Mouse (Mus musculus): ENCODE measurements around the gene Letmd1. TPM values are rescaled to one million over a fixed set of nuclear protein-coding genes. Genes with fewer than 3 reads are reported as not detected.

The Letmd1 gene
- total RNA-seq, 1 experiment from 2014 or later: 23.2 TPM

Other genes starting within 250 kb of the Letmd1 start
- gene Atf1, start 241.2 kb upstream of the Letmd1 start, total RNA-seq (2017): 71.5 and 86.5 TPM in 2 replicates
- gene Tmprss12, start 188.2 kb upstream of the Letmd1 start, total RNA-seq (2017): not detected in 2 replicates
- gene Mettl7a1, start 164.9 kb upstream of the Letmd1 start, total RNA-seq (2017): 145 and 162 TPM in 2 replicates
- not detected in 2 replicates for gene Mettl7a3, start 134.1 kb upstream of the Letmd1 start, total RNA-seq (2017)
- not detected in 2 replicates for gene Methig1, start 115.9 kb upstream of the Letmd1 start, total RNA-seq (2017)
- not detected in 2 replicates for gene Mettl7a2, start 115.8 kb upstream of the Letmd1 start, total RNA-seq (2017)
- not detected in 2 replicates for gene Higd1c, start 104.5 kb upstream of the Letmd1 start, total RNA-seq (2017)
- not detected in 2 replicates for gene Gm5475, start 46.9 kb upstream of the Letmd1 start, total RNA-seq (2017)
- gene Slc11a2, start 44.0 kb upstream of the Letmd1 start, total RNA-seq (2017): 11.6 and 16.0 TPM in 2 replicates
- 3.8 and 5.0 TPM in 2 replicates for gene Csrnp2, start 26.5 kb downstream of the Letmd1 start, total RNA-seq (2017)
- 10.9 and 12.4 TPM in 2 replicates for gene Tfcp2, start 83.0 kb downstream of the Letmd1 start, total RNA-seq (2017)
- 1.6 and 3.4 TPM in 2 replicates for gene Pou6f1, start 131.0 kb downstream of the Letmd1 start, total RNA-seq (2017)
- gene Dazap2, start 146.3 kb downstream of the Letmd1 start, total RNA-seq (2017): 164 and 199 TPM in 2 replicates
- 1.6 and 4.0 TPM in 2 replicates for gene Smagp, start 167.9 kb downstream of the Letmd1 start, total RNA-seq (2017)
- 213 and 221 TPM in 2 replicates for gene Bin2, start 200.5 kb downstream of the Letmd1 start, total RNA-seq (2017)
- gene Cela1, start 218.9 kb downstream of the Letmd1 start, total RNA-seq (2017): 4.8 and 14.2 TPM in 2 replicates

Data from hematopoietic stem cell, adult 5-6 weeks (primary cell).